ENCODE assay signal across 9 mouse cellular contexts in genomic region chr3:41430191-41430590, GRCm38 (mm10).
DNase-seq lines count a peak whose midpoint lies in the region; ATAC-seq lines count a peak whose summit lies in the region.
"Had no signal": no experiment of that assay in that cellular context is flagged by ENCODE, and none has a peak within 500 bp of the region (broad histone marks: within the 10 kb centered on the region; RNA-seq: fewer than 3 reads in every experiment).

No protein-coding gene starts in this region.

- no peaks in the 10 kb centered on the region for H3K9me3 ChIP-seq in midbrain, embryonic 13.5 days

- no peak overlapping the region for H3K4me3 ChIP-seq in midbrain, embryonic 13.5 days (replicated peaks)

- no peaks in the 10 kb centered on the region for H3K4me1 ChIP-seq in midbrain, embryonic 13.5 days (replicated peaks)

- no peak overlapping the region for H3K27ac ChIP-seq in midbrain, embryonic 13.5 days

- H3K36me3 ChIP-seq in midbrain, embryonic 13.5 days = no peaks in the 10 kb centered on the region

- WGBS in midbrain, embryonic 13.5 days = 62% methylated on average over 3 of the region's 3 CpGs

- H3K9ac ChIP-seq in midbrain, embryonic 13.5 days (replicated peaks) = no peak overlapping the region

- no peak overlapping the region for H3K4me2 ChIP-seq in midbrain, embryonic 13.5 days (replicated peaks)

- H3K27me3 ChIP-seq in midbrain, embryonic 13.5 days = no peaks in the 10 kb centered on the region

- 0 out of 2 replicates have a peak, but pooled peaks have one; percentile 41 for ATAC-seq in frontal cortex, adult (ENCODE audit: low TSS enrichment)
- no peak for ATAC-seq in granulocyte monocyte progenitor cell, adult 5-6 weeks (replicated peaks; ENCODE audit: poor library complexity, severe bottlenecking)
- ATAC-seq in midbrain, embryonic 13.5 days = no peak

- intact Hi-C loops in heart, postnatal 10 days (cut with DNase I) = no loop called here

- no peak for DNase-seq in frontal cortex, postnatal 10 days (ENCODE audit: low spot score in 2 of 2)
- DNase-seq in retina, postnatal 1 day = peak; percentile 30
- DNase-seq in retina, embryonic 14.5 days (ENCODE audit: low spot score) = no peak
- peak; percentile 47 to 62 for DNase-seq in heart, postnatal 10 days
- DNase-seq in testis, postnatal 14 days (ENCODE audit: low spot score) = peak; percentile 62
- DNase-seq: right cerebral cortex, postnatal 14 days had no signal

Comparison
In these comparisons a context has a peak if more than half of its experiments do, and no peak if none do; other contexts are left out.
1. DNase-seq: peak in retina, postnatal 1 day (single experiment), heart, postnatal 10 days (2 of 2) and testis, postnatal 14 days (single experiment); none in frontal cortex, postnatal 10 days (0 of 2) and retina, embryonic 14.5 days (single experiment).